Mouse (Mus musculus): ENCODE data around the gene Zfp454.
A peak's percentile ranks its signal among the peaks of the same experiment; 100 is the strongest.

Gene Zfp454

GRCm38 (mm10) chr11:50887390-50888128, at the start of gene Zfp454:
TSS of gene Zfp454 (minus strand) at chr11:50887651.
- DNase-seq (ENCODE audit: extremely low read depth, low read depth) = no peak

DNA sequence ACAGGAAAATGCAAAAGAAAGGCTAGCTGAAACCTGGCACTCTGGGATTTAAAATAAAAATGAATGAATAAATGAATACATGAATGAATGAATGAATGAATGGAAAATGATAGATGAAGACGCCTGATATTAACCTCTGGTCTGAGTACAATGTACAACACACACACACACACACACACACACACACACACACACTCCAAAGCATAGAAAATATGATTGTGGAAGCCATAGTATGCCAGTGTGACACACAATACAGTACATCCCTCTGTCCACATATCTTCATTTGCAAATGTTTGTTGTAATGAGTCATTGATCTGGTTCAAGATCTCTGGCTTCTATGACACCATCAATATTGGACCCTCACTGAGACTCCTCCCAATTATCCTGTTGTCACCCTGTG, 44.6 kb upstream of the Zfp454 start:
- DNase-seq (ENCODE audit: extremely low read depth, low read depth) = no peak

DNA sequence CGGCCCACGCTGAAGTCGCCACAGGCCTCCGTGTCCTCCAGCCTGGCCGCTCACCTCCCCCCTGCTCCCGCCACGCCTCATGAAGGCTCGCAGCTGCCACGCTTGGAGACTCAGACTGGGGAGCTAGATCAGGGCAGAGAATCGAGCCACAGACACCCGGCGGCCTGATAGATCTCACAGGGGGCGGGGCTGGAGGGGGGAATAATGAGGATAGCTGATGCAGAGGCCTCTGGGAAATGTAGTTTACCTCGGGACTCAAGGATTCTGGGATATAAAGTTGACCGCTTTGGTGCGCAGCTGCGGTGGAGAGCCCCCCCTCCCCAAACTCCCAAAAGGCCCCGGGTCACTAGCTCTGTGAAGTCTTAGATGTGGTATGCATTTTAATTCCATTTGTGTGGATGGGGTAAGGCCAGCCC, 44.0 kb upstream of the Zfp454 start, which contains the start of gene Zfp354b:
Gene Zfp354b, minus strand, starts transcription at position 183 of the 416 bp plus-strand sequence.
- no peak for DNase-seq (ENCODE audit: extremely low read depth, low read depth)

- DNase-seq (ENCODE audit: extremely low read depth, low read depth) = no peak
These were observed 43.6 kb upstream of the Zfp454 start for GRCm38 (mm10) chr11:50931021-50931420.

GRCm38 (mm10) chr11:50930469-50931014, 43.1 kb upstream of the Zfp454 start:
- no peak for DNase-seq (ENCODE audit: extremely low read depth, low read depth)

GRCm38 (mm10) chr11:50915671-50916320, 28.3 kb upstream of the Zfp454 start, which contains the start of gene Zfp2:
TSS of gene Zfp2 (minus strand) at chr11:50916165.
- no peak for DNase-seq (ENCODE audit: extremely low read depth, low read depth)

- DNase-seq (ENCODE audit: extremely low read depth, low read depth) = no peak
These were observed 27.0 kb upstream of the Zfp454 start for GRCm38 (mm10) chr11:50914461-50914860.

DNA sequence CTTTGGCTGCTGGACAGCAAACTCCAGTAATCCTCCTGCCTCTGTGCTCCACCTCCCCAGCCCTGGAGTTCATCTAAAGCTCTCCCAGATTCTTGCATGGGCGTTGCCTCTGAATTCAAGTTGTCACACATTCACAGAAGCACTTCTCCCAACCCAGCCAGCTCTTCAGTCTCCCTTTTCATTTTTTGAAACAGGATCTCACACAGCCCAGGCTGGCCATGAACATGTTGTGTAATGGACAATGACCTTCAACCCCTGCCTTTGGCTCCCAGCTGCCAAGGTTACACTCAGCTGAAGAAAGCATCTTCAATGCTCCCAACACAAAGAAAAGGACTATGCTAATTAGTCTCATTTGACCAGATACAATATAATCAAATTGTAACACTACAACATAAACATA, 25.9 kb upstream of the Zfp454 start:
- no peak for DNase-seq (ENCODE audit: extremely low read depth, low read depth)

GRCm38 (mm10) chr11:50908136-50908535, 20.7 kb upstream of the Zfp454 start:
- DNase-seq (ENCODE audit: extremely low read depth, low read depth) = no peak

DNA sequence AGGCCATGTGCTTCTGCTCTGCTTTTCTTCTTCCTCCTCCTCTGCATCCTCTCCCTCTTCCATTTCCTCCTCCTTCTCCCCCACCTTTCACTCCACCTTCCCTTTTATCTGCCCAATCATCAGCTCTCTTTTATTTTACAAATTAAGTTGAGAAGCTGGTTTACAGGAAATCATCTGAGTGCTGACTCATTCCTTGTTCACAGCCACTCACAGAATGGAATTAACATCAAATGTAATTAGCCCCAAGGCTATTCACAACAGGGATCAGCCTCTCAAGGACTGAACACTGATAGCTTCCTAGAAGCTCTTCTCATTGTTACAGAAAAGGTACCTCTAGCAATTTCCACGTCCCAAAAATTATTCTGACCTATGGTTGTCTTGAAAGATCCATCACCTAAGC, 9.9 kb upstream of the Zfp454 start:
- DNase-seq (ENCODE audit: extremely low read depth, low read depth) = no peak

DNA sequence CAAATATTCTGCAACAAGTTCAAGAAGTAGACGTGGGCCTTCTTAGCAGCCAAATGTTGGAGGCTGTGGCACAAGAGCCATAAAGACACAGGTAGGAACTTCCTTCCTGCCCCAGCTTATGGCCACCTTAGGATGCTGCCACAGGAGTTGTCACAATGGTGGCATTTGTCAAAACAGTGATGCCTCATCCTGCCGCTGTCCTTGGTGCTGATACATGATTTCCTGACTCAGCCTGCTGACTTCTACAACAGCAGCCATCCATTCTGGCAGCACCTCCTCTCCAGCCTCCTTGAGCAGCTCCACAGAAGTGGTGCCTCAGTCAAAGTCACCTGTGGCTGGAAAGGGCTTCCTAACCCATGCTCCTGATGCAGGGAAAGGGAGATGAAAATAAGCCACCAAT, 5.0 kb upstream of the Zfp454 start:
- no peak for DNase-seq (ENCODE audit: extremely low read depth, low read depth)

- DNase-seq (ENCODE audit: extremely low read depth, low read depth) = no peak
These were observed 538 bp downstream of the Zfp454 start for GRCm38 (mm10) chr11:50886933-50887293.

DNA sequence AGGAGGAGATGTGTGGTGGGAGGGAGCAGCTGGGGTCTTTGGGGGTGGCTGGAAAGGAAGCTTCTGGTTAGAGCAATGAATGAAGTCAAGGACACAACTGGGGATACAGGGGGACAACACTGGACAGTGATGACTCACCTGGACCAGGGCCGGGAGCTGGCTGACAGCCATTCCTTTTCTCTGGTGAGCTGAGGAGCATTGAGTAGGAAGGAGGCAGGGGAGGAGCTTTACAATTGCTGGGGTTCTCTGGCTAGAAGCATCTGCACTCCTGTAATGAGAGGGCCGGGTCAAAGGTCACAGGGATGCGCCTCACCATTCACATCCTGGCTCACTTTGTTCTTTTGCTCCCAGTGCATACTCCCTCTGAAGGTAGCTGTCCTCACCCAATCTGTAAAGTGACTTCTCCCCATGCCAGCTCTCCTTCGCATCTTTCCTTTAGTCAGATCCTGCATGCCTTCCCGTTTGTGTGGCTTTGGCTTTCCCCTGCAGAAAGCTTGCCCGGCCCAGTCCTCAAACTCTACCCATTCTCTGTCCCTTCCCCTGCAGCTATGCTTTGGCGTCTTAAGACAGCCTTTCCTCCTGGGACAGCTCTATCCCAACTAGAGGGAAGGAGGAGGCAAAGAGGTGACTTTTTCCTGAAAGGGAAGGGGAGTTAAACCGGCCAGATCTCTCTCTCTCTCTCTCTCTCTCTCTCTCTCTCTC, 1.1 kb downstream of the Zfp454 start:
- no peak for DNase-seq (ENCODE audit: extremely low read depth, low read depth)

GRCm38 (mm10) chr11:50883756-50884155, 3.7 kb downstream of the Zfp454 start:
- no peak for DNase-seq (ENCODE audit: extremely low read depth, low read depth)

DNA sequence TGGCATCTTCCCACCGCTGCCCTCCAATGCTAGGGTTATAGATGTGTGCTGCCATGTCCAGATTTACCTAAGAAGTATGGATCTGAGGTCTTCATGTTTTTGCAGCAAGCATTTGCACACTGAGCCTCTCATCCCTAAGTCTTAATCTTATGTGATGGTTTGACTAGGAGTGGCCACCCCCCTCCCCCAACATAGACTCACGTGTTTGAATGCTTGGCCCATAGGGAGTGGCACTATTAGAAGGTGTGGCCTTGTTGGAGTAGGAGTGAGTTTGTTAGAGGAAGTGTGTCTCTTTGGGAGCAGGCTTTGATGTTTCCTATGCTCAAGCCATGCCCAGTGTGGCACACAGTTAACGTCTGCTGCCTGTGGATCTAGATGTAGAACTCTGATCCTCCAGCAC, 8.8 kb downstream of the Zfp454 start:
- DNase-seq (ENCODE audit: extremely low read depth, low read depth) = no peak

DNA sequence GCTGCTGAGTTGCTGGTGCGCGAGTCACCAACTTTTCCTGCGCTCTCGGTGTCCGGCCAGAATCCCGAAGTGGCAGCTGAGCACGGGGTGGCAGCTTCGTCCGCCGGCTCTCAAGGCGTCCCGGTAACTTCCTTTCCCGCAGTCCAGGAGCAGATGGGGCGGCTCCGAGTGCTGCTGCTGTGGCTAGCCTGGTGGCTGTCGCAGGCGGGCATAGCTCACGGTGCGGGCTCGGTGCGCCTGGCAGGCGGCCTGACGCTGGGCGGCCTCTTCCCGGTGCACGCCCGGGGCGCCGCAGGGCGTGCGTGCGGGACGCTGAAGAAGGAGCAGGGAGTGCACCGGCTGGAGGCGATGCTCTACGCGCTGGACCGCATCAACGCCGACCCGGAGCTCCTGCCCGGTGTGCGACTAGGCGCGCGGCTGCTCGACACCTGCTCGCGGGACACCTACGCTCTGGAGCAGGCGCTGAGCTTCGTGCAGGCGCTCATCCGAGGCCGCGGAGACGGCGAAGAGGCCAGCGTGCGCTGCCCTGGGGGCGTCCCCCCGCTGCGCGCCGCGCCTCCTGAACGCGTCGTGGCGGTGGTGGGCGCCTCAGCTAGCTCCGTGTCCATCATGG, 36.4 kb downstream of the Zfp454 start:
- no peak for DNase-seq (ENCODE audit: extremely low read depth, low read depth)

- DNase-seq (ENCODE audit: extremely low read depth, low read depth) = no peak
These were observed 37.2 kb downstream of the Zfp454 start, which contains the start of gene Grm6 for GRCm38 (mm10) chr11:50850177-50850735. TSS of gene Grm6 (plus strand) at chr11:50850685.

- DNase-seq (ENCODE audit: extremely low read depth, low read depth) = peak; percentile 23
These were observed 38.1 kb downstream of the Zfp454 start for GRCm38 (mm10) chr11:50849310-50849709.

DNA sequence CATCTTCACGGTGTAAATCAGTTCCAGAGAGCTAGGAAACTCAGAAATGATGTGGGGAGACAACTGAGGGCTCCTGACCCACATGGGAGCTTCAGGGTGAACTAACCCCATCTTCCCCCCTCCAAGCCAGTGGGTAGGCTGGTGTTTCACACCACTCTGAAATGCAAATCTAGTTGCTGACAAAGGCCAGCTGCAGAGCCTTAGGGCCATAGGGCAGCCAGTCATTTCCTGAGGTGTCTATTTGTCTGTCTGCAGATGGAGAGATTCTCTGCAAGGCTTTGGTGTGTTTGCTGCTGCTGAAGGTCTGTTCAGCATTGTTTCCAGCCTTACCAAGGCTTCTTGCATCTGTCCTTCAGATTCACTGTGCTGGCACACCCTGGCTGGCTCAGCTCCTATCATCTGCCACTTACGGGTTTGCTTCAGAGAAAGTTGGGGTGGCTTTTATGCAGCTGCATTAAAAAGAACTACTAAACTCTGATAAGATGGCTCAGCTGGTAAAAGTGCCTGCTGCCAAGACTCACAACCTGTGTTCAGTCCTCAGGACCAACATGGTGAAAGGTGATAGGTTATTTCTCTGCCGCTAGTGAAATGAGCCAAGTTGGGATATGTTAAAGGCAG, 38.8 kb downstream of the Zfp454 start:
- no peak for DNase-seq (ENCODE audit: extremely low read depth, low read depth)

GRCm38 (mm10) chr11:50847047-50847446, 40.4 kb downstream of the Zfp454 start:
- DNase-seq (ENCODE audit: extremely low read depth, low read depth) = no peak

DNA sequence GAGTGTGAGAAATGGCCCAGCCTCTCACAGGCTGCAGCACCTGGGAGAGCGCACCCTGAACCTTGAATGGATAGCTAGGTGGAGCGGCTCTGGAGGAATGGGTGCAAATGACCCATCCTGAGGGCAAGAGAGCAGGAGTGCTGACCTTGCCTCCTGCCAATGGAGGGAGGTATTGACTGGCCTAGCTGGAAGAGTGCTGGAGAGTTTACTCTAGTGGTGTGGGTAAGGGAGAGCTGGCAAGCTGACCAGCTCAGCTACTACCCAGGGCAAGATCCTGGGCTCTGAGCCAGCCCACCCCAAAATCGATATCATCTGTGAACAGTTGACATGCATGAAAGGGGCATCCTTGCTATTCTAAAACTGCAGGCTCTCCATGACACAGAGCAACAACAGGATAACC, 41.5 kb downstream of the Zfp454 start:
- DNase-seq (ENCODE audit: extremely low read depth, low read depth) = no peak

Data from MEL-GATA-1-ER (cell line).